Mouse (Mus musculus) lung, postnatal 25 days (tissue): ENCODE measurements at regions not wholly inside any gene's neighbourhood (a gene's known extent, or its start where the extent isn't known, plus 50 kb on each side); places are given as distances from the start of the nearest gene placed in this dataset.

ENCODE experiments used
- DNase-seq: peaks from one replicate; pipeline ENCODE4 v3.0.0; 2022; ENCODE audit warnings: low spot score

- DNase-seq = no peak
Measured at GRCm38 (mm10) chr10:24519795-24520512, 75.3 kb upstream of the Ccn2 start.

- DNase-seq = peak; percentile 43
Measured at GRCm38 (mm10) chr10:24520515-24520914, 74.7 kb upstream of the Ccn2 start.

GRCm38 (mm10) chr10:24532776-24533175 lies 62.5 kb upstream of the Ccn2 start:
- DNase-seq = no peak

GRCm38 (mm10) chr10:24534901-24535300 lies 60.3 kb upstream of the Ccn2 start:
- peak; percentile 61 for DNase-seq

GRCm38 (mm10) chr10:24535461-24535860 lies 59.8 kb upstream of the Ccn2 start:
- DNase-seq = no peak

DNA sequence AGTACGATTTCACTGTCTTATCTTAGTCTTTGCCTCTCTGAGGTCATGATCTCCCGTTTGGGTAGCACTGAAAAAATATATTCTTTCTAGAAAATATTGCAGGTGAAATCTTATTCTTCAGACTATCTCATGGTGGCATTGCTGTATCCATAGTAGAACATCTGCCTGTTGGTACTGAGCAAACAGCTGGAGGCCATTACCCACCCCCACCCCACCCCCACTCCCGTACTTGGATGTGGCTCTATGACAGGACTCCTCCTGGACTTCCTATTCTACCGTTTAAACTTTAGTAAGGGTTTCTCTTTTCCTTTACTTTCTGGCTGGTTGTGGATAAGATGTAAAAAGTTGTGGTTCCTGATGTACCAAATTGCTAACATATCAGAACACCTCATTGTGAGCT lies 53.3 kb upstream of the Ccn2 start:
- DNase-seq = no peak
